Mouse (Mus musculus) limb, embryonic 14.5 days (tissue): ENCODE measurements around the gene Prkag2. TPM values are rescaled to one million over a fixed set of nuclear protein-coding genes. Genes with fewer than 3 reads are reported as not detected.
A peak's percentile ranks its signal among the peaks of the same experiment; 100 is the strongest.

Experiments used
- ATAC-seq: fragments of 200-750 bp; cut with Nextera tagmentation; 2 replicates; pipeline ENCODE4 v1.8.0; 2017; ENCODE audit warnings: low read depth, moderate number of reproducible peaks, moderate TSS enrichment; ENCODE audit not compliant: low FRiP score
- DNase-seq: peaks from one replicate; pipeline ENCODE4 v3.0.0-alpha.2; 2015; ENCODE audit warnings: low spot score
- H3K27ac ChIP-seq: fragments of 300-500 bp; sonication (generic); replicated peaks from 2 replicates; pipeline ENCODE4 v1.5.1; 2014; ENCODE audit warnings: low read depth, mild to moderate bottlenecking, low read length, moderate library complexity, mixed read lengths
- H3K27me3 ChIP-seq: fragments of 300-500 bp; sonication (generic); 2 replicates; pipeline ENCODE4 v1.6.1; 2014; ENCODE audit warnings: low read length, mixed read lengths; ENCODE audit not compliant: control insufficient read depth, insufficient read depth
- H3K36me3 ChIP-seq: fragments of 300-500 bp; sonication (generic); 2 replicates; pipeline ENCODE4 v1.6.1; 2014; ENCODE audit warnings: mild to moderate bottlenecking, low read length, moderate library complexity, mixed read lengths; ENCODE audit not compliant: control insufficient read depth, insufficient read depth
- H3K4me1 ChIP-seq: fragments of 300-500 bp; sonication (generic); 2 replicates; pipeline ENCODE4 v1.6.1; 2014; ENCODE audit warnings: antibody characterized with exemption, low read length, mixed read lengths; ENCODE audit not compliant: control insufficient read depth, insufficient read depth
- H3K4me2 ChIP-seq: fragments of 300-500 bp; sonication (generic); replicated peaks from 2 replicates; pipeline ENCODE4 v1.6.1; 2014; ENCODE audit warnings: low read depth, mild to moderate bottlenecking, low read length, moderate library complexity; ENCODE audit not compliant: severe bottlenecking
- H3K4me3 ChIP-seq: fragments of 300-500 bp; sonication (generic); replicated peaks from 2 replicates; pipeline ENCODE4 v1.5.1; 2014; ENCODE audit warnings: low read length
- H3K9ac ChIP-seq: fragments of 300-500 bp; sonication (generic); 2 replicates; pipeline ENCODE4 v1.6.1; 2014; ENCODE audit warnings: mild to moderate bottlenecking, low read depth, low read length, moderate library complexity; ENCODE audit not compliant: severe bottlenecking
- H3K9me3 ChIP-seq: fragments of 300-500 bp; sonication (generic); 2 replicates; pipeline ENCODE4 v1.6.1; 2016; ENCODE audit warnings: low read length; ENCODE audit not compliant: control insufficient read depth
- POLR2A ChIP-seq: fragments of 200-500 bp; IDR thresholded peaks from 2 replicates; pipeline ENCODE4 v1.8.0; 2012; ENCODE audit warnings: inconsistent platforms, mild to moderate bottlenecking, moderate library complexity, borderline replicate concordance; ENCODE audit not compliant: insufficient read depth, insufficient read length; ENCODE audit errors: extremely low read depth
- WGBS: fragments of 180-500 bp; shearing (Covaris S2); extraction: QIAGEN DNeasy Blood & Tissue Kit; methylation state at CpG from one replicate; pipeline ENCODE4 v1.1.7; 2014; 5-methylcytosine and 5-hydroxymethylcytosine counted together
- polyA plus RNA-seq, 2 experiments: library from polyadenylated mRNA; depleted of rRNA in 1 of 2; stranded (reverse) in 1 of 2; unstranded in 1 of 2; fragments of >200 nt; fragmentation: Nextera tagmentation in 1 of 2; extraction: Ambion mirVana in 1 of 2; gene quantifications; 2 replicates each; pipeline versions ENCODE4 v1.2.1 to v1.2.3; 2012 to 2014

Prkag2 gene
- polyA plus RNA-seq, 2 experiments = 21.3 to 32.6 TPM

DNA sequence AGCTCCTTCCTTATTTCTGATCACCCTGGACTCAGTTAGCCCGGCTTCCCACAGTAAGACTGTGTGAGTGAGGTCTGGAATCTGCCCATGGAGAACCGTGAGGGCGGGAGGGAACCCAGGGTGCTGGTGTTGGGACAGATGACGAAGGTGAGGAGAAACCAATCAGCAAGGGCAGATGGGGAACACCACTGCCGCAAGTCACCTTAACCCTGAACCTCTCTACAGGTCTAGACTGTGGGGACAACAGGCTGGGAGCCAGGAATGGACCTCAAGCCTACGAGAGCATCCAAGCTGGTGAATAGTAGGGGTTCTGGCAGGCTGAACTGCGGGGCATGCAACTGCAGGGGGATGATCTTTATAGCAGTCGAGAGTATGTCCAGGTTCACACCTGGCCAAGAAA lies 196.0 kb downstream of the Prkag2 start:
- Histone ChIP-seq H3K4me2 (no peak overlapping the region), H3K27me3 (no peaks in the 10 kb centered on the region), H3K27ac (no peak overlapping the region), H3K36me3 (peaks cover 4% of the 10 kb centered on the region; the same call in 1 of the 2 replicates), H3K9me3 (no peaks in the 10 kb centered on the region), H3K4me1 (peaks cover 8% of the 10 kb centered on the region), H3K9ac (no peak overlapping the region), H3K4me3 (no peak overlapping the region)
- 84% methylated on average over 8 of the region's 8 CpGs for WGBS
- DNase-seq (no peak), ATAC-seq (no peak)
- no peak for TF ChIP-seq POLR2A

DNA sequence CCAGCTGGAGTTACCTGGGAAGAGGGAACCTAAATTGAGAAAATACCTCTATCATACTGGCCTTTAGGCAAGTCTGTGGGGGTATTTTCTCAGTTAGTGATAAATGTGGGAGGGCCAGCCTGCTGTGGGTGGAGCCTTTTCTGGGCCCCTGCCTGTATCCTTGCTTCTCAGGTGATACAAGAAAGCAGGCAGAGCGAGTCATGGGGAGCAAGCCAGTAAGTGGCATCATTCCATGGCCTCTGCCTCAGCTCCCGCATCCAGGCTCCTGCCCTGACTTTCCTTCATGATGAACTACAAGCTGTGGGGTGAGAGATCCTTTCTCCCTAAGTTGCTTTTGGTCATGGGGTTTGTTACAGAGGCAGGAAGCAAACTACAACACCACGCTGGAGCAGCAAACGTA lies 196.4 kb downstream of the Prkag2 start:
- H3K36me3 ChIP-seq = peaks cover 4% of the 10 kb centered on the region; the same call in 1 of the 2 replicates
- H3K9me3 ChIP-seq = no peaks in the 10 kb centered on the region
- H3K9ac ChIP-seq = no peak overlapping the region
- peaks cover 8% of the 10 kb centered on the region for H3K4me1 ChIP-seq
- TF ChIP-seq POLR2A = no peak
- H3K27ac ChIP-seq = no peak overlapping the region
- no peaks in the 10 kb centered on the region for H3K27me3 ChIP-seq
- 89% methylated on average over 4 of the region's 4 CpGs for WGBS
- H3K4me3 ChIP-seq = no peak overlapping the region
- H3K4me2 ChIP-seq = no peak overlapping the region
- DNase-seq = no peak
- ATAC-seq = no peak

DNA sequence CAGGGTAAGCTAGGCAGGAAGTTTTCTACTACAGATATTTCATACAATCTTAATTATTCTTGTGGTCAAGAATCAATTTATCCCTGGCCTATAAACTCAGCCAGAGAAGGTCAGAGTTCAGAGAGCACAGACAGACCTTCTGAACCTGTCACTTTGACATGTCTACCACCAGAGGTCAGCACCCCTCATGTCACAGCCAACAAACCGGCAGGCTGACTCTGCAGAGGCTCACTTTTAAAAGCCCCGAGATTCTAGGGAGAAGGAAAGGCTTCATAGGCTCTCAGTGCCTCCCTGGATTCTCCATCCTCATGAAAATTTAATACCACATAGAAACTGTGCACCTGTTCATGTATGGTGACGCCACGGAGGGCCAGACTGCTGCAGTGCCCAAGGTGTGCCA lies 197.6 kb downstream of the Prkag2 start:
- Histone ChIP-seq H3K4me3 (no peak overlapping the region), H3K9ac (no peak overlapping the region), H3K9me3 (no peaks in the 10 kb centered on the region), H3K4me1 (peaks cover 8% of the 10 kb centered on the region), H3K36me3 (peaks cover 4% of the 10 kb centered on the region; the same call in 1 of the 2 replicates), H3K4me2 (no peak overlapping the region), H3K27ac (no peak overlapping the region), H3K27me3 (no peaks in the 10 kb centered on the region)
- DNase-seq = peak; percentile 42
- no peak for TF ChIP-seq POLR2A
- 23% methylated on average over 4 of the region's 4 CpGs for WGBS
- no peak for ATAC-seq

DNA sequence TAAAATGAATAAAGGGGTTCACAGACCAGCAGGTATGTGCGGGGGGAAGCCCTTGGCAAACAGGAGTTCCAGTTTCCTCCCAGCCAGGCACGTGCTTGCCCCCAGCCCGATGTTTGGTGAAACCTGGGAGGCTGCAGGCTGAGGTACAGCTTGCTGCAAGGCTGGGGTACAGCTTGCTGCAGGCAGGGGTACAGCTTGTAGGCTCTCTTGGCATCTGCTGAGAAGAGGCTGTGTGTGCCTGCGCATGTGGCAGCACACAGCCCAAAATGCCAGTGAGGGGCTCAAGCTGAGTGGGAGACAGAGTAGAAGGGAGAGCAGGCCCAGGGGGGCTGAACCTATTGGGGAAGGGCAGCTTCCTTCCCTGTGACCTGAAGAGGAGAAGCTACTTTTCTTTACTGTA lies 204.8 kb downstream of the Prkag2 start:
- Histone ChIP-seq H3K27ac (no peak overlapping the region), H3K9me3 (no peaks in the 10 kb centered on the region), H3K9ac (no peak overlapping the region), H3K4me1 (no peaks in the 10 kb centered on the region), H3K36me3 (no peaks in the 10 kb centered on the region), H3K4me2 (no peak overlapping the region), H3K27me3 (no peaks in the 10 kb centered on the region), H3K4me3 (no peak overlapping the region)
- no peak for ATAC-seq
- WGBS = 91% methylated on average over 4 of the region's 4 CpGs
- no peak for TF ChIP-seq POLR2A
- DNase-seq = no peak

DNA sequence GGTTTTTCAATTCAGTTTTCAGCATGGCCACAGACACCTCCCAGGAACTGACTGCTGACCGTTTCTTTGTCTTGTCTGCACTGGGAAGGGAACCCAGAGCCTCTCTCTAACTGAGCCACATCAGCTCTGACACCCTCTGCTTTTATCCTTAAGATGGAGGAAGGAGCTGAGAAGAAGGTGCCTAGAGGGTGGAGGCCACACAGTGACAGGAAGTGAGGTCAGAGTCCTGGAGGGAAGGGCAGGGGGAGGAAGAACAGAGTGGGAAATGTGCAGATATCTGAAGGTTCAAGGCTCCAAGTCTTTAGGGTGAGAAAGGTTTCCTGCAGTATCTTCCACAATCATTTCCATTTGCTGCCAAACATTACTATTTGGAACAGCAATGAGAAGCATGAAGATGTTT lies 205.6 kb downstream of the Prkag2 start:
- Histone ChIP-seq H3K9me3 (no peaks in the 10 kb centered on the region), H3K27ac (no peak overlapping the region), H3K4me3 (no peak overlapping the region), H3K4me2 (no peak overlapping the region), H3K27me3 (no peaks in the 10 kb centered on the region), H3K4me1 (no peaks in the 10 kb centered on the region), H3K9ac (no peak overlapping the region), H3K36me3 (no peaks in the 10 kb centered on the region)
- 62% methylated on average over 1 of the region's 1 CpGs for whole genome bisulfite sequencing
- TF ChIP-seq POLR2A = no peak
- DNase-seq = no peak
- no peak for ATAC-seq

DNA sequence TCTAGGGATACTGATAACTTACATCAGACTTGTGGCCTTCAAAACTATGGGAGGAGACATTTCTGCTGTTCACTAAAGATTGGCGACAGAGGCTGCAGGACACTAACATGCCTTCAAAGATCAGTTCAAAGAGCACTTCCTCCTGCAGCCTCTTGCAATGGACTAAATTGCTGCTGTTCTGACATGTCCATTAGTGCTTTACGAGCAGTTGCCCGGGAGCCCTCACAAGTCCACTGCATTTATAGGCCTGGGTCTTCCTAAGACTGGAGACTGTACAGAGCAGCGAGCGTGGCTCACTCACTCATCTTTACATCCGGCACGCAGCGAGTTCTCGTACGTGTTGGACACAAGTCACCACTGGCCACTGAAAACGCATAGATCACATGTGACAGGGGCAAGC lies 208.0 kb downstream of the Prkag2 start:
- no peak overlapping the region for H3K4me3 ChIP-seq
- no peaks in the 10 kb centered on the region for H3K9me3 ChIP-seq
- H3K27ac ChIP-seq = no peak overlapping the region
- H3K4me2 ChIP-seq = no peak overlapping the region
- DNase-seq (no peak), ATAC-seq (no peak)
- H3K4me1 ChIP-seq = no peaks in the 10 kb centered on the region
- no peak overlapping the region for H3K9ac ChIP-seq
- no peaks in the 10 kb centered on the region for H3K27me3 ChIP-seq
- WGBS = 43% methylated on average over 11 of the region's 11 CpGs
- H3K36me3 ChIP-seq = no peaks in the 10 kb centered on the region; the same call in 1 of the 2 replicates
- TF ChIP-seq POLR2A = no peak
